Mouse (Mus musculus) midbrain, embryonic 12.5 days (tissue): ENCODE results near the gene Hspa12b. TPM values are rescaled to one million over a fixed set of nuclear protein-coding genes. Genes with fewer than 3 reads are reported as not detected.

Experiments used
- ATAC-seq: fragments of 200-750 bp; cut with Nextera tagmentation; 2 replicates; pipeline ENCODE4 v1.8.0; 2017; ENCODE audit warnings: low read depth, moderate TSS enrichment, moderate library complexity; ENCODE audit not compliant: low FRiP score
- H3K27ac ChIP-seq: fragments of 300-500 bp; sonication (generic); replicated peaks from 2 replicates; pipeline ENCODE4 v1.5.1; 2016; ENCODE audit warnings: mild to moderate bottlenecking
- H3K27me3 ChIP-seq: fragments of 300-500 bp; sonication (generic); 2 replicates; pipeline ENCODE4 v1.6.1; 2016; ENCODE audit warnings: mild to moderate bottlenecking
- H3K36me3 ChIP-seq: fragments of 300-500 bp; sonication (generic); 2 replicates; pipeline ENCODE4 v1.6.1; 2016
- H3K4me1 ChIP-seq: fragments of 300-500 bp; sonication (generic); 2 replicates; pipeline ENCODE4 v1.6.1; 2016
- H3K4me2 ChIP-seq: fragments of 300-500 bp; sonication (generic); replicated peaks from 2 replicates; pipeline ENCODE4 v1.6.1; 2016; ENCODE audit warnings: mild to moderate bottlenecking, moderate library complexity
- H3K4me3 ChIP-seq: fragments of 300-500 bp; sonication (generic); 2 replicates; pipeline ENCODE4 v1.5.1; 2016; ENCODE audit warnings: mild to moderate bottlenecking
- H3K9ac ChIP-seq: fragments of 300-500 bp; sonication (generic); replicated peaks from 2 replicates; pipeline ENCODE4 v1.6.1; 2016; ENCODE audit warnings: mild to moderate bottlenecking, moderate library complexity
- H3K9me3 ChIP-seq: fragments of 300-500 bp; sonication (generic); 2 replicates; pipeline ENCODE4 v1.6.1; 2016; ENCODE audit warnings: mild to moderate bottlenecking
- WGBS: fragments of 180-500 bp; shearing (Covaris S2); methylation state at CpG from one replicate; pipeline ENCODE4 v1.1.7; 2016; 5-methylcytosine and 5-hydroxymethylcytosine counted together
- polyA plus RNA-seq: library from polyadenylated mRNA; unstranded; fragments of >200 nt; fragmentation: Nextera tagmentation; extraction: Ambion mirVana; gene quantifications from 2 replicates; pipeline ENCODE4 v1.2.1, GENCODE M21; 2016

Gene Hspa12b
- polyA plus RNA-seq, 1 experiment from 2014 or later = 7.6 TPM

DNA sequence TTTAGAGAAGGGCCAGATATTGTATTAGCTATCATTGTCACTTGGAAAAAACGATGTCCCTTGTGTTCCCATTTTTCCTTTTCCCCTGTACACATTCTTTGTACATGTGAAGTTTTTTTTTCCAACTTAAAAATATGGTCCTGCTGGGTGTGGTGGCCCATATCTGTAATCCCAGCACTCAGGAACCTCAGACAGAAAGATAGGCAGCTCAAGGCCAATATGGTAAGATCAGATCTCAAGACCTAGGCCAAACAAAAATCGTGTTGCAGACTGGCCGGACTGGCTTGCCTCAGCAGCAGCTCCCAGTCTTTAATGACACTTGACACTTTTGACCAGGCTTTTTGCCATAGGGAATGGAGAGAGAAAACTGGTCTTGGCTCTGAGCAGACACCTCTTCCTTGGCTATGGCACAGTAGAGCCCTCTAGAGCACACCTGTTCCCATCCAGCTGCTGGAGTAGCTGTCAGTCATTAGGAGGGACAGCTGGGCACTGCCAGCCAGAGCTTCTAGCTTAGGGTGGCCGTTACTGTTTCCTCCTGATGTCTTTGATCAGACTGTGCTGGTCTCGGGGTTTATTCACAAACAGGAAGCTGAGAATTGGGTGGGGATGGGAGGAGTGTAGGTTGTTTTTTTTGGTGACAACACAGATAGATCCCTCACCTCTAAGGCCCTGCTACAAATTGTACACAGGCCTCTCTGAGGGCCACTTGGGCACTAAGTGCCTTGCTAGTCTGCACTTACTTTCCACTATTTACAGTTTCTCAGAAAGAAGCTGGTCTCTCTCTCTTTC, 62.6 kb downstream of the Hspa12b start:
- WGBS = 32% methylated on average over 5 of the region's 5 CpGs
- ATAC-seq = no peak
- H3K9ac ChIP-seq = peak overlapping the region; percentile 4; the same call in 1 of the 2 replicates

DNA sequence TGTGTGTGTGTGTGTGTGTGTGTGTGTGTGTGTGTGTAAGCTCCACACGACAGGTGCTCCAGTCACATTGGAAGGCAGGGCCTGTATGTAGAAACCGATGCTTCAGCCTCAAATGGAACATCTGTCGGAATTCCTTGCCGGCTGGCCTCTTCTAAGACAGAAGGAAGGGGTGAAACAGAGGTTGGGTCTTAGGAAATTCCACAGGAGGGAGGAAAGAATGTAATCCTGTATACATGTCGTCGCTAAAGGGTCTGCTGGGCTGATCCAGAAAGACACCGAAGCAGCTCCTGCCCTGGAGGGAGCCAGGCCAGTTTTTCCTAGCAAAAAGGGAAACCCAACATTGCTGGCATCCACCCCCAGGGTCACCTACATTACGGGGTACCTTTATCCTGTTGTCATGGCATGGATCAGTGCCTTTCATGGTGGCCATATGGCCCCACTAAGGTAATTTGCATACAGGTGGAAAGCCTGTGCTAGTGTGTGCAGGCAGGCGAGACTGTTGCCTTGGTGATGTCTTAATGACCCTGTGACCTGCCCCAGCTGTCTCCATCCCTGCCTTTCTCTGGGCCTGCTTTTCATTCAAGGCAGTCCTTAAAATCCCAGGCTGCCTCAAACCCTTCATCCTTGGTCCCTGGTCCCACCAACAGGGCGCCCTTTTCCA, 63.4 kb downstream of the Hspa12b start:
- 6% methylated on average over 10 of the region's 10 CpGs for WGBS
- Histone ChIP-seq H3K27ac (peak overlapping the region; percentile 90), H3K27me3 (no peaks in the 10 kb centered on the region), H3K9me3 (no peaks in the 10 kb centered on the region), H3K36me3 (peaks cover 39% of the 10 kb centered on the region), H3K4me2 (peak overlapping the region; percentile 76), H3K4me3 (peak overlapping the region; percentile 11; the same call in 1 of the 2 replicates), H3K4me1 (peaks cover 51% of the 10 kb centered on the region), H3K9ac (0 out of 2 replicates have a peak overlapping the region, but pooled peaks have one; percentile 4)
- ATAC-seq = peak; percentile 79

More for the DNA sequence above, 62.6 kb downstream of the Hspa12b start:
- peak overlapping the region; percentile 76 for H3K4me2 ChIP-seq
- H3K36me3 ChIP-seq = peaks cover 31% of the 10 kb centered on the region
- no peaks in the 10 kb centered on the region for H3K9me3 ChIP-seq
- peak overlapping the region; percentile 11; the same call in 1 of the 2 replicates for H3K4me3 ChIP-seq
- peaks cover 51% of the 10 kb centered on the region for H3K4me1 ChIP-seq
- H3K27ac ChIP-seq = peak overlapping the region; percentile 90
- H3K27me3 ChIP-seq = no peaks in the 10 kb centered on the region

DNA sequence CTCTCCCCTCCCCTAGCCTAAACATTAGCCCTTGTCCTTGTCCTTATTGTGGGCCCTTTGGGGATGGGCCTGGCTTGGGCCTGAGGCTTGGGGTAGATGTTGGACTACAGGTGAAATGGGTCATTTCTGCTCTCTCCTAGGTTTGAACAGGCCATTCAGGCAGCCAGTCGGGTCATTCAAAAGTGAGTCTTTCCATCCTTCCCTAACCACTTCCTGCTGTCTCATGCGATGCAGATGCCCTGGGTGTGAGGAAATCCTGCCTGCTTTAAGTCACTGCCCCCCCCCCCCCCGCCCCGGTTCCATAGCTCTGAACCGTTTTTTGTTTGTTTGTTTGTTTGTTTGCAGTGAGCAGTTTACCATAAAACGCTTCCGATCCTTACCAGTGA, 63.9 kb downstream of the Hspa12b start:
- no peaks in the 10 kb centered on the region for H3K27me3 ChIP-seq
- no peak overlapping the region for H3K4me3 ChIP-seq
- no peak overlapping the region for H3K9ac ChIP-seq
- no peak for ATAC-seq
- H3K27ac ChIP-seq = peak overlapping the region; percentile 90
- H3K36me3 ChIP-seq = peaks cover 44% of the 10 kb centered on the region
- H3K9me3 ChIP-seq = no peaks in the 10 kb centered on the region
- H3K4me2 ChIP-seq = peak overlapping the region; percentile 76
- H3K4me1 ChIP-seq = peaks cover 50% of the 10 kb centered on the region
- WGBS = 58% methylated on average over 6 of the region's 7 CpGs

Other genes with a start within 250 kb of the Hspa12b start
- 86.9 and 89.0 TPM in 2 replicates for gene 4930402H24Rik, start 220.9 kb upstream of the Hspa12b start, polyA plus RNA-seq
- gene Atrn, start 220.8 kb upstream of the Hspa12b start, polyA plus RNA-seq = 11.8 and 15.4 TPM in 2 replicates
- gene Gfra4, start 84.2 kb upstream of the Hspa12b start, polyA plus RNA-seq = 5.9 and 6.8 TPM in 2 replicates
- gene Adam33, start 63.5 kb upstream of the Hspa12b start, polyA plus RNA-seq = 2.0 and 2.1 TPM in 2 replicates
- 0.13 and 0.27 TPM in 2 replicates for gene Siglec1, start 40.5 kb upstream of the Hspa12b start, polyA plus RNA-seq
- not detected in 2 replicates for gene Gm11037, start 6.2 kb downstream of the Hspa12b start, polyA plus RNA-seq
- gene 1700037H04Rik, start 32.8 kb downstream of the Hspa12b start, polyA plus RNA-seq = 92.2 and 98.3 TPM in 2 replicates
- gene Cenpb, start 52.8 kb downstream of the Hspa12b start, polyA plus RNA-seq = 16.2 and 17.4 TPM in 2 replicates
- 107 and 111 TPM in 2 replicates for gene Cdc25b, start 59.7 kb downstream of the Hspa12b start, polyA plus RNA-seq
- gene Spef1, start 60.0 kb downstream of the Hspa12b start, polyA plus RNA-seq = 9.0 and 9.7 TPM in 2 replicates
- gene Ap5s1, start 79.8 kb downstream of the Hspa12b start, polyA plus RNA-seq = 25.6 and 28.7 TPM in 2 replicates
- 12.3 and 13.8 TPM in 2 replicates for gene Mavs, start 106.8 kb downstream of the Hspa12b start, polyA plus RNA-seq
- gene Pank2, start 135.2 kb downstream of the Hspa12b start, polyA plus RNA-seq = 61.9 and 72.8 TPM in 2 replicates
- gene Rnf24, start 225.6 kb downstream of the Hspa12b start, polyA plus RNA-seq = 17.0 and 18.0 TPM in 2 replicates